In the genomic region with DNA sequence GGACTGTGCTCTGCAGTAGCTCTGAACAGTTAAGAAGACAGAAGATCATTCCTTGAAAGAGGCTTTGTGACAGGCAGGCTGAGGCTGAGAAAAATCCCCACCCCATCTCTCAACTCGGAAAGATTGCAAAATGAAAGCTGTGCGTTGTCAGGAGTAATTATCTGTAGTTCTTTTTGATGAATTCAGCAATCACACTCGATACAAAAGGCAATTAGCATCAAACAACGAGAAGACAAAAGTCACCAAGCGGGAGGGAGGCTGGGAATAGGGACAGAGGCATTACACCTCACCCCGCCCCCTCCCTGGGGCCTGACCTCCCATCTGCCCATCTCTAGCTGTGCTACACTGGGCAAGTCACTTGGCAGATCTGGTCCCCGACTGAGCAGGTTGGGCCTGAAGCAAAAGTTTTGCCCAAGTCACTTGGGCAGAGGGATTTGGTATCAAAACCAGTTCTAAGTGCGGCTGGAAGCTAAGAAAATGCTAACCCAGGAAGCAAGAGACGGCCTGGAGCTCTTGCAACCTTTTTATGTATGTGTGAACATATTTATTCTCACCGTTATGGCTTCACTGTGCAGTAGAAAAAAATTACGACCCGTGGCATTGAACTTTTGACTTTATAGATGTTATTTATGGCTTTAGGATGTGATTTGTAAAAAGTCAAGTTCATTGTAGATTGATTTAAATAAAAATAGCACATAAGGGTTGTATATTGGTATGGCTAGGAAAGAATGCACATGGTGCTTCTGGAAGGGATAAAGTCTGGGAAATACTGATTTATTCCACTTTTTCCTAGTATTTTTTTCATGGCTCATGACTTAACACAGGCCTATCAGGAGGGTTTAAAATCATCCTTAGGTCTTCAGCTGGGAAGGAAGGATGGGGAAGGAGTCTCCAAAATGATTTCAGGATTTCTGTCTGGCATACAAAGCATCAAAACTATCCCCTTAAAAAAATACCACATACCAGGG, we compare ENCODE assay signal across 16 mouse cellular contexts. TPM values are rescaled to one million over a fixed set of nuclear protein-coding genes. Genes with fewer than 3 reads are reported as not detected.
DNase-seq lines count a peak whose midpoint lies in the region; ATAC-seq and TF ChIP-seq lines count a peak whose summit lies in the region.
"Had no signal": no experiment of that assay in that cellular context is flagged by ENCODE, and none has a peak within 500 bp of the region (broad histone marks: within the 10 kb centered on the region; RNA-seq: fewer than 3 reads in every experiment).

No protein-coding gene starts in this region.

- ATAC-seq in hindbrain, embryonic 13.5 days (ENCODE audit: low FRiP score) = no peak
- no peak for ATAC-seq in midbrain, embryonic 15.5 days (replicated peaks)

- TF ChIP-seq POLR2A in brain, embryonic 14.5 days (IDR thresholded peaks at IDR 0.05; ENCODE audit: borderline replicate concordance, extremely low read depth, insufficient read depth, insufficient read length, poor library complexity, severe bottlenecking) = no peak

- no peaks in the 10 kb centered on the region for H3K36me3 ChIP-seq in hindbrain, embryonic 10.5 days
- H3K36me3 ChIP-seq in hindbrain, embryonic 13.5 days = no peaks in the 10 kb centered on the region
- no peaks in the 10 kb centered on the region for H3K36me3 ChIP-seq in midbrain, embryonic 10.5 days
- no peaks in the 10 kb centered on the region for H3K36me3 ChIP-seq in midbrain, embryonic 15.5 days (replicated peaks)
- H3K36me3 ChIP-seq: embryonic facial prominence, embryonic 12.5 days; G1E; heart, embryonic 15.5 days; limb, embryonic 12.5 days; liver, embryonic 15.5 days had no signal

- H3K4me1 ChIP-seq in hindbrain, embryonic 10.5 days (replicated peaks) = peaks cover 14% of the 10 kb centered on the region
- peaks cover 9% of the 10 kb centered on the region; the same call in 1 of the 2 replicates for H3K4me1 ChIP-seq in hindbrain, embryonic 13.5 days (replicated peaks)
- H3K4me1 ChIP-seq in midbrain, embryonic 10.5 days = peaks cover 19% of the 10 kb centered on the region
- peaks cover 8% of the 10 kb centered on the region for H3K4me1 ChIP-seq in midbrain, embryonic 15.5 days
- H3K4me1 ChIP-seq: heart, embryonic 15.5 days; liver, embryonic 15.5 days had no signal

- peak; percentile 5 for DNase-seq in hindbrain, embryonic 10.5 days (ENCODE audit: low spot score)
- DNase-seq in midbrain, embryonic 10.5 days (ENCODE audit: low spot score) = no peak
- peak; percentile 20 for DNase-seq in brain, embryonic 14.5 days (ENCODE audit: low read depth)
- DNase-seq in retina, embryonic 14.5 days (ENCODE audit: low spot score) = peak; percentile 71
- no peak for DNase-seq in testis, postnatal 10 days (ENCODE audit: low spot score)
- DNase-seq: adrenal gland, postnatal 10 days; cerebellum, adult 9-11 months; kidney, adult 11 months had no signal

- no peak overlapping the region for H3K4me3 ChIP-seq in hindbrain, embryonic 10.5 days
- H3K4me3 ChIP-seq in hindbrain, embryonic 13.5 days = no peak overlapping the region
- H3K4me3 ChIP-seq in midbrain, embryonic 10.5 days = no peak overlapping the region
- H3K4me3 ChIP-seq in midbrain, embryonic 15.5 days = no peak overlapping the region
- H3K4me3 ChIP-seq: embryonic facial prominence, embryonic 12.5 days; heart, embryonic 15.5 days; limb, embryonic 12.5 days; liver, embryonic 15.5 days had no signal

- no peak for TF ChIP-seq CTCF in brain, embryonic 14.5 days (IDR thresholded peaks at IDR 0.05; ENCODE audit: borderline replicate concordance, extremely low read depth, insufficient read depth, insufficient read length)

- no peaks in the 10 kb centered on the region for H3K9me3 ChIP-seq in hindbrain, embryonic 10.5 days
- H3K9me3 ChIP-seq in hindbrain, embryonic 13.5 days = no peaks in the 10 kb centered on the region
- no peaks in the 10 kb centered on the region for H3K9me3 ChIP-seq in midbrain, embryonic 10.5 days (replicated peaks)
- H3K9me3 ChIP-seq in midbrain, embryonic 15.5 days = no peaks in the 10 kb centered on the region
- H3K9me3 ChIP-seq: embryonic facial prominence, embryonic 12.5 days; heart, embryonic 15.5 days; limb, embryonic 12.5 days; liver, embryonic 15.5 days had no signal

- no peak overlapping the region for H3K4me2 ChIP-seq in hindbrain, embryonic 13.5 days
- no peak overlapping the region for H3K4me2 ChIP-seq in midbrain, embryonic 15.5 days
- H3K4me2 ChIP-seq: embryonic facial prominence, embryonic 12.5 days; heart, embryonic 15.5 days; hindbrain, embryonic 14.5 days; limb, embryonic 12.5 days; liver, embryonic 15.5 days had no signal

- no peak overlapping the region for H3K9ac ChIP-seq in hindbrain, embryonic 13.5 days
- H3K9ac ChIP-seq in midbrain, embryonic 15.5 days = no peak overlapping the region
- H3K9ac ChIP-seq: embryonic facial prominence, embryonic 12.5 days; heart, embryonic 15.5 days; hindbrain, embryonic 14.5 days; limb, embryonic 12.5 days; liver, embryonic 15.5 days had no signal

- H3K27me3 ChIP-seq in hindbrain, embryonic 10.5 days (ENCODE audit: insufficient read depth, poor library complexity, severe bottlenecking) = no peaks in the 10 kb centered on the region
- H3K27me3 ChIP-seq in hindbrain, embryonic 13.5 days = no peaks in the 10 kb centered on the region
- no peaks in the 10 kb centered on the region for H3K27me3 ChIP-seq in midbrain, embryonic 10.5 days (ENCODE audit: low read depth, poor library complexity, severe bottlenecking)
- no peaks in the 10 kb centered on the region for H3K27me3 ChIP-seq in midbrain, embryonic 15.5 days (replicated peaks)
- H3K27me3 ChIP-seq: embryonic facial prominence, embryonic 12.5 days; heart, embryonic 15.5 days; limb, embryonic 12.5 days; liver, embryonic 15.5 days had no signal

- peak overlapping the region; percentile 8; the same call in 1 of the 2 replicates for H3K27ac ChIP-seq in hindbrain, embryonic 10.5 days
- no peak overlapping the region for H3K27ac ChIP-seq in hindbrain, embryonic 13.5 days
- peak overlapping the region; percentile 49; the same call in 1 of the 2 replicates for H3K27ac ChIP-seq in midbrain, embryonic 10.5 days (replicated peaks)
- H3K27ac ChIP-seq in midbrain, embryonic 15.5 days = no peak overlapping the region
- H3K27ac ChIP-seq: embryonic facial prominence, embryonic 12.5 days; heart, embryonic 15.5 days; hindbrain, embryonic 14.5 days; limb, embryonic 12.5 days; liver, embryonic 15.5 days had no signal

- WGBS in hindbrain, embryonic 10.5 days = 47% methylated on average over 12 of the region's 12 CpGs
- WGBS in hindbrain, embryonic 13.5 days = 38% methylated on average over 12 of the region's 12 CpGs
- WGBS in midbrain, embryonic 10.5 days = 49% methylated on average over 12 of the region's 12 CpGs
- WGBS in midbrain, embryonic 15.5 days = 44% methylated on average over 12 of the region's 12 CpGs

RNA-seq across cellular contexts. Expression of gene Fam20a, which starts 29.8 kb away (rescaled TPM):
- 1.5 and 2.0 TPM in 2 replicates for polyA plus RNA-seq in hindbrain, embryonic 10.5 days (2016; fragmentation: Nextera tagmentation; extraction: Ambion mirVana)
- polyA plus RNA-seq in hindbrain, embryonic 13.5 days (2015; fragmentation: Nextera tagmentation; extraction: Ambion mirVana) = 2.4 and 4.0 TPM in 2 replicates
- polyA plus RNA-seq in midbrain, embryonic 10.5 days (2016; fragmentation: Nextera tagmentation; extraction: Ambion mirVana) = 1.4 and 2.3 TPM in 2 replicates
- 4.1 and 4.3 TPM in 2 replicates for polyA plus RNA-seq in midbrain, embryonic 15.5 days (2015; fragmentation: Nextera tagmentation; extraction: Ambion mirVana)
- 2.8 and 4.3 TPM in 2 replicates for polyA plus RNA-seq in brain, embryonic 14.5 days (2012; rRNA removed)
- polyA plus RNA-seq: G1E had no signal

Comparison
In these comparisons a context has a peak if more than half of its experiments do, and no peak if none do; other contexts are left out.
1. H3K27ac ChIP-seq: peak in hindbrain, embryonic 10.5 days (single experiment) and midbrain, embryonic 10.5 days (single experiment); none in hindbrain, embryonic 13.5 days (single experiment) and midbrain, embryonic 15.5 days (single experiment).
2. DNase-seq: peak in hindbrain, embryonic 10.5 days (single experiment), brain, embryonic 14.5 days (single experiment) and retina, embryonic 14.5 days (single experiment); none in midbrain, embryonic 10.5 days (single experiment) and testis, postnatal 10 days (single experiment).